Mouse (Mus musculus) hindbrain, embryonic 15.5 days (tissue): ENCODE data around the gene Usp45. TPM values are rescaled to one million over a fixed set of nuclear protein-coding genes. Genes with fewer than 3 reads are reported as not detected.

Experiments used
- ATAC-seq: fragments of 200-750 bp; cut with Nextera tagmentation; 2 replicates; pipeline ENCODE4 v1.8.0; 2017; ENCODE audit warnings: low read depth, moderate number of reproducible peaks, moderate TSS enrichment; ENCODE audit not compliant: low FRiP score
- H3K27ac ChIP-seq: fragments of 300-500 bp; sonication (generic); replicated peaks from 2 replicates; pipeline ENCODE4 v1.5.1; 2015; ENCODE audit warnings: mild to moderate bottlenecking, inconsistent platforms
- H3K27me3 ChIP-seq: fragments of 300-500 bp; sonication (generic); 2 replicates; pipeline ENCODE4 v1.6.1; 2015; ENCODE audit warnings: control low read depth, inconsistent platforms
- H3K36me3 ChIP-seq: fragments of 300-500 bp; sonication (generic); 2 replicates; pipeline ENCODE4 v1.6.1; 2015; ENCODE audit warnings: control low read depth, inconsistent platforms
- H3K4me1 ChIP-seq: fragments of 300-500 bp; sonication (generic); replicated peaks from 2 replicates; pipeline ENCODE4 v1.6.1; 2015; ENCODE audit warnings: control low read depth, inconsistent platforms
- H3K4me2 ChIP-seq: fragments of 300-500 bp; sonication (generic); 2 replicates; pipeline ENCODE4 v1.6.1; 2015; ENCODE audit warnings: moderate library complexity, mild to moderate bottlenecking, inconsistent platforms
- H3K4me3 ChIP-seq: fragments of 300-500 bp; sonication (generic); 2 replicates; pipeline ENCODE4 v1.5.1; 2015; ENCODE audit warnings: mild to moderate bottlenecking, inconsistent platforms
- H3K9ac ChIP-seq: fragments of 300-500 bp; sonication (generic); 2 replicates; pipeline ENCODE4 v1.6.1; 2015; ENCODE audit warnings: inconsistent platforms
- H3K9me3 ChIP-seq: fragments of 300-500 bp; sonication (generic); 2 replicates; pipeline ENCODE4 v1.6.1; 2016; ENCODE audit warnings: control low read depth, inconsistent platforms
- WGBS: fragments of 180-500 bp; shearing (Covaris S2); methylation state at CpG from one replicate; pipeline ENCODE4 v1.1.7; 2015; 5-methylcytosine and 5-hydroxymethylcytosine counted together
- polyA plus RNA-seq: library from polyadenylated mRNA; unstranded; fragments of >200 nt; fragmentation: Nextera tagmentation; extraction: Ambion mirVana; gene quantifications from 2 replicates; pipeline ENCODE4 v1.2.1, GENCODE M21; 2015

Usp45 gene
- polyA plus RNA-seq, 1 experiment from 2014 or later: 6.3 TPM

DNA sequence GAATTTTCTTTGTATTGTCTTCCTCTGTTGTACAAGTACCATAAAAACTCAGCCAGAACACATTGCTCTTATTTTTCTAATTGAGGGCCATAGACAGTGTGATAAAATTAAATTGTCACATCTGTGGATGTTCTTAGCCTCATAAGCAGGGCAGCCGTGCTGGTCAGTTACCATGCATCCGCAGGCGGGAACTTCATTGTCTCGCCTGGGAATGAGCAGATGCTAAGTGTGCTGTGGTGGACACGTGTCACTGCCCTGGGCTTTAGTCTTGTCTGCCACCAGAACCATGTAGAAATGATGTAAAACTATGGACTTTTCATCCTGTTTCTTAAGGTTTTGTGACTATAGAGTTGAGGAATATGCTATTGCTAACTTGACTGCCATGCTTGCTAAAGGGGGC lies 40.2 kb downstream of the Usp45 start:
- H3K9me3 ChIP-seq: no peaks in the 10 kb centered on the region
- H3K4me2 ChIP-seq: no peak overlapping the region
- no peak for ATAC-seq
- WGBS: 37% methylated on average over 5 of the region's 5 CpGs
- H3K9ac ChIP-seq: no peak overlapping the region
- no peak overlapping the region for H3K27ac ChIP-seq
- H3K27me3 ChIP-seq: no peaks in the 10 kb centered on the region
- H3K4me3 ChIP-seq: no peak overlapping the region
- peaks cover 28% of the 10 kb centered on the region for H3K36me3 ChIP-seq
- no peaks in the 10 kb centered on the region for H3K4me1 ChIP-seq

DNA sequence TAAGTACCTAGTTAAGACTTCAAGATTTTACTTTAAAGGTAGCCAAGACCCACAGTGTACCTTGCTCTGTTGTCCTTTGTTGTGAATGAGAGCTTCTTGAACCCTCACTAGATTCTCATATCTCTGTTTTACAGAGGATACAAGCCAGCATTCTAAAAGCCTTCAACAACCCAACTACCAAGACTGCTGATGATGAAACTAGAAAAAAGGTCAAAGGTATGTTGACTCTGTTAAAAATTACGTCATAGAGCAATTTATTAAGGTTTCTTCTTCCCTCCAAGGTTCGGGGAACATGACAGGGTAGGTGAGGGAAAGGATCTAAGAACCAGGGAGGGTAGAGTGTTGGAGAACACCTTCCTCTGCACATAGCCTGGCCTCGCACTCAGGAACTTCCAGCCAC lies 43.7 kb downstream of the Usp45 start:
- no peak overlapping the region for H3K27ac ChIP-seq
- H3K4me1 ChIP-seq: no peaks in the 10 kb centered on the region
- WGBS: 95% methylated on average over 3 of the region's 3 CpGs
- no peak overlapping the region for H3K4me2 ChIP-seq
- no peak for ATAC-seq
- no peak overlapping the region for H3K4me3 ChIP-seq
- no peaks in the 10 kb centered on the region for H3K27me3 ChIP-seq
- no peak overlapping the region for H3K9ac ChIP-seq
- peaks cover 18% of the 10 kb centered on the region for H3K36me3 ChIP-seq
- H3K9me3 ChIP-seq: no peaks in the 10 kb centered on the region

- WGBS: 95% methylated on average over 6 of the region's 6 CpGs
- no peak overlapping the region for H3K4me2 ChIP-seq
- peaks cover 31% of the 10 kb centered on the region for H3K36me3 ChIP-seq
- no peaks in the 10 kb centered on the region for H3K27me3 ChIP-seq
- no peak overlapping the region for H3K4me3 ChIP-seq
- H3K9me3 ChIP-seq: no peaks in the 10 kb centered on the region
- H3K4me1 ChIP-seq: no peaks in the 10 kb centered on the region
- no peak for ATAC-seq
- H3K9ac ChIP-seq: no peak overlapping the region
- no peak overlapping the region for H3K27ac ChIP-seq
Observed at GRCm38 (mm10) chr4:21812635-21813034, 45.7 kb downstream of the Usp45 start.

DNA sequence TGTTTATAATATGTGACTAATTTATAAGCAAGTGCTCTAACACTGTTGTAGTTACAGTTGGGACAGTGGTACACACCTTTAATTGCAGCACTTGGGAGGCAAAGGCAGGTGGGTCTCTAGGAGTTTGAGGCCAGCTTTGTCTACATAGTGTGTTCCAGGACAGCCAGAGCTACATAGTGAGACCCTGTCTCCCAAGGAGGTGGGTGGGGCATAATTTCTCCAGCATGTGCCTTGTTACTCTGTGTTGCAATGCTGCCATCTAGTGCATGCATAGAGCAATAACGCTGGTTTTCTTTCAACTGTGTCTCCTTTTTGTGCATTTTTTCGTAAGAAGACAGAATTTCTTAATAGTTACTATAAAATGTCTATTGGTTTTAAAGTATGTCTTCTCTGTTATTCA lies 47.1 kb downstream of the Usp45 start:
- H3K4me2 ChIP-seq: no peak overlapping the region
- no peaks in the 10 kb centered on the region for H3K9me3 ChIP-seq
- H3K4me1 ChIP-seq: no peaks in the 10 kb centered on the region
- H3K9ac ChIP-seq: no peak overlapping the region
- ATAC-seq: peak; percentile 80; the same call in 1 of the 2 replicates
- H3K27me3 ChIP-seq: no peaks in the 10 kb centered on the region
- no peak overlapping the region for H3K4me3 ChIP-seq
- peaks cover 36% of the 10 kb centered on the region for H3K36me3 ChIP-seq
- WGBS: 46% methylated on average over 2 of the region's 2 CpGs
- H3K27ac ChIP-seq: no peak overlapping the region

DNA sequence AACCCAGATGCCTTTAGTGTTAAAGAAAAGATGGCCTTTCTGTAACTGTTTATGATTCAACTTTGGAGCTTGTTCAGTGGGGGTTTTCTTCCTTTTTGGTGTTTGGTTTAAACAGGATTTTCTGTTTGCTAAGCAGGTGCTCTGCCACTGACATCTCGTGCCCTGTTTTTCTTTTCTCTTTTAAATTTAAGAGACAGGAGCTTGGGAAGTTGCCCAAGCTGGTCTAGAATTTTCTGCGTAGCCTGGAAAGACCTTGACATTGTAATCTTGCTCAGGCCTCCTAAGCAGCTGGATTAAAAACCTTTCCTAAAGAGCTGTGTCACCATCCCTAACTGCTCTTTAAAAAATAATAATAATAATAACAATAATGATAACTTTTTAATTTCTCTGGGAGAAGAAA lies 59.7 kb downstream of the Usp45 start:
- H3K36me3 ChIP-seq: peaks cover 24% of the 10 kb centered on the region
- H3K4me3 ChIP-seq: no peak overlapping the region
- 82% methylated on average over 2 of the region's 2 CpGs for WGBS
- no peak for ATAC-seq
- no peak overlapping the region for H3K27ac ChIP-seq
- H3K9ac ChIP-seq: no peak overlapping the region
- H3K9me3 ChIP-seq: no peaks in the 10 kb centered on the region
- no peaks in the 10 kb centered on the region for H3K4me1 ChIP-seq
- H3K4me2 ChIP-seq: no peak overlapping the region
- no peaks in the 10 kb centered on the region for H3K27me3 ChIP-seq

GRCm38 (mm10) chr4:21832844-21833243 lies 65.9 kb downstream of the Usp45 start:
- no peak for ATAC-seq
- H3K36me3 ChIP-seq: peaks cover 20% of the 10 kb centered on the region
- no peaks in the 10 kb centered on the region for H3K27me3 ChIP-seq
- H3K27ac ChIP-seq: no peak overlapping the region
- H3K4me3 ChIP-seq: no peak overlapping the region
- H3K4me1 ChIP-seq: no peaks in the 10 kb centered on the region
- WGBS: 95% methylated on average over 8 of the region's 8 CpGs
- H3K9ac ChIP-seq: no peak overlapping the region
- H3K9me3 ChIP-seq: no peaks in the 10 kb centered on the region
- no peak overlapping the region for H3K4me2 ChIP-seq

DNA sequence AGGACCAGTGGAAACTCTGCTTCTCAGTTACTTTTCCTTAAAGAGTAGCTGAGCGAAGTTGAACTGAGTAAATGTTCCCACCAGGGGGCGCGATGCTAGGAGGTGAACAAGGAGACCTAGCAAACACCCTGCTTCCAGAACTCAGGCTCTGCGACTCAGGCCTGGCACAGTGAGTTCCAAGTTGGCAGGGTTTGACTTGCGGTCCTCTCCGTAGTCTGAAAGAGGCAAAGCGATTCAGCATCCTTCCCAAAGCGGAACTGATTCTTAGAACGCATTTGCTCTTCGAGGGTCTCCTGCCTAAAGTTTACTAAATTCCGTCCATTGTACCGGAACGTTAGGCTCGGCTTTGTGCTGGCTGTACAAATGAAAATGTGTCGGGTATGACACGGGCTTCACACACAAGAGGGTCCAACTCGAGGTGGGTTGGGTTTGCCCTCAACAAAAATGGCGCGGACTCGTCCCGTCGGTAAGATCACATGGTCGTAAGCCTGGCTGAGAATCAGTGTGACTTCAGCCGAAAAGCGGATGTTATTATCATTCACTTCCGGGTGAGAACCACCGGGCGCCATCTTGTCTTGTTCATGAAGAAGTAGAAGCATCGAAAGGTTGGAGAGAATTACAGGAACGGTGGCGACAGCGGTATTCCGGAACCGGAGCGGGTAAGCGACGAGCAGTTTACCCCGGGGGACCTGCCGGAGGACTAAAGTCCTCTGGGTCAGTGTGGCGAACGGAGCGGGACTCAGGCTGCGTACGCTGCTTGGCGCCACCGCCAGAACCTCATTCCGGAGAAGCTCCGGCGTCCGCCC lies 80.7 kb downstream of the Usp45 start, which contains the start of gene Pnisr:
Pnisr (plus strand) TSS at position 103 of the 806 bp plus-strand sequence.
- peak within 1 kb of the TSS; percentile 64 for H3K4me2 ChIP-seq
- ATAC-seq: peak; percentile 98
- under 1% methylated on average over 50 of the region's 50 CpGs for WGBS
- peaks cover 31% of the 10 kb centered on the region for H3K4me1 ChIP-seq
- H3K9ac ChIP-seq: peak within 1 kb of the TSS; percentile 92
- peak within 1 kb of the TSS; percentile 84 for H3K4me3 ChIP-seq
- no peaks in the 10 kb centered on the region for H3K9me3 ChIP-seq
- H3K27me3 ChIP-seq: no peaks in the 10 kb centered on the region
- H3K36me3 ChIP-seq: no peaks in the 10 kb centered on the region
- H3K27ac ChIP-seq: peak within 1 kb of the TSS; percentile 99

GRCm38 (mm10) chr4:21848287-21848630 lies 81.3 kb downstream of the Usp45 start:
- H3K9ac ChIP-seq: peak overlapping the region; percentile 92
- WGBS: under 1% methylated on average over 24 of the region's 24 CpGs
- peak overlapping the region; percentile 84 for H3K4me3 ChIP-seq
- H3K9me3 ChIP-seq: no peaks in the 10 kb centered on the region
- H3K4me1 ChIP-seq: peaks cover 35% of the 10 kb centered on the region
- H3K27me3 ChIP-seq: no peaks in the 10 kb centered on the region
- H3K27ac ChIP-seq: peak overlapping the region; percentile 99
- peak overlapping the region; percentile 64 for H3K4me2 ChIP-seq
- no peaks in the 10 kb centered on the region for H3K36me3 ChIP-seq
- peak; percentile 84 for ATAC-seq

GRCm38 (mm10) chr4:21857481-21857880 lies 90.5 kb downstream of the Usp45 start:
- Histone ChIP-seq H3K4me2 (no peak overlapping the region), H3K27ac (no peak overlapping the region), H3K4me1 (0 out of 2 replicates have a peak, but pooled peaks cover 5% of the 10 kb centered on the region), H3K4me3 (no peak overlapping the region), H3K36me3 (peaks cover 45% of the 10 kb centered on the region), H3K27me3 (no peaks in the 10 kb centered on the region), H3K9me3 (no peaks in the 10 kb centered on the region), H3K9ac (no peak overlapping the region)
- no peak for ATAC-seq
- whole genome bisulfite sequencing: 41% methylated on average over 1 of the region's 1 CpGs

- Histone ChIP-seq H3K9ac (no peak overlapping the region), H3K27ac (no peak overlapping the region), H3K4me3 (no peak overlapping the region), H3K27me3 (no peaks in the 10 kb centered on the region), H3K9me3 (no peaks in the 10 kb centered on the region), H3K4me1 (no peaks in the 10 kb centered on the region), H3K4me2 (no peak overlapping the region), H3K36me3 (peaks cover 61% of the 10 kb centered on the region)
- 89% methylated on average over 1 of the region's 1 CpGs for WGBS
- no peak for ATAC-seq
Observed at GRCm38 (mm10) chr4:21865226-21865625, 98.3 kb downstream of the Usp45 start.

DNA sequence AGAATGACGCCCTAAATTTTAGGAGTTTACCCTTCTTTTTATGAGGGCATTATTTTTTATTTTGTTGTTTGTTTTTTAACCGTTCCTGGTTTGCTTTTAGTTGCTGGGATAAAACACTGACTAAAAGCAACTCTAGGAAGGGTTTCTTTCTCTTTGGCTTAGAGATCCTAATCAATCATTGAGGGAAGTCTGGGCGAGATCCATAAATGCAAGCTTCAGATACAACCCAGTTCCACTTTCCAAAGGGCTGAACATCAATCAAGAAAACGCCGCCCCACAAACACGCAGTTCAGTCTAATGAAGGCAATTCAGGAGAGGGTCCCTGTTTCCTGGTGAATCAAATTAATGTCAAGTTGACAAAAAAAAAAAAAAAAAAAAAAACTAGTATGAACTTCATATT lies 111.8 kb downstream of the Usp45 start:
- ATAC-seq: no peak
- Histone ChIP-seq H3K4me3 (peak overlapping the region; percentile 79), H3K36me3 (peaks cover 17% of the 10 kb centered on the region), H3K9ac (0 out of 2 replicates have a peak overlapping the region, but pooled peaks have one; percentile 74), H3K9me3 (no peaks in the 10 kb centered on the region), H3K4me1 (peaks cover 8% of the 10 kb centered on the region; the same call in 1 of the 2 replicates), H3K4me2 (peak overlapping the region; percentile 57), H3K27me3 (no peaks in the 10 kb centered on the region), H3K27ac (no peak overlapping the region)
- WGBS: 21% methylated on average over 6 of the region's 6 CpGs

GRCm38 (mm10) chr4:21879565-21880220 lies 112.7 kb downstream of the Usp45 start, which contains the start of gene Coq3:
Gene Coq3, plus strand, starts transcription at chr4:21879673.
- Histone ChIP-seq H3K4me1 (peaks cover 8% of the 10 kb centered on the region; the same call in 1 of the 2 replicates), H3K4me3 (peak within 1 kb of the TSS; percentile 79), H3K9me3 (no peaks in the 10 kb centered on the region), H3K9ac (peak within 1 kb of the TSS; percentile 74), H3K27ac (peak within 1 kb of the TSS; percentile 92), H3K27me3 (no peaks in the 10 kb centered on the region), H3K36me3 (peaks cover 10% of the 10 kb centered on the region), H3K4me2 (peak within 1 kb of the TSS; percentile 57)
- under 1% methylated on average over 51 of the region's 51 CpGs for WGBS
- ATAC-seq: peak; percentile 96
